Mouse (Mus musculus) lung, postnatal 36 days (tissue): ENCODE measurements around the gene Gm6367.
"Not testable (repeated sequence)": the region's sequence is repeated elsewhere in the genome, so short reads cannot be mapped to it uniquely, and the experiment has no call there.

ENCODE experiments used
- DNase-seq: peaks from one replicate; pipeline ENCODE4 v3.0.0; 2022; ENCODE audit warnings: mixed read lengths

The Gm6367 gene

DNA sequence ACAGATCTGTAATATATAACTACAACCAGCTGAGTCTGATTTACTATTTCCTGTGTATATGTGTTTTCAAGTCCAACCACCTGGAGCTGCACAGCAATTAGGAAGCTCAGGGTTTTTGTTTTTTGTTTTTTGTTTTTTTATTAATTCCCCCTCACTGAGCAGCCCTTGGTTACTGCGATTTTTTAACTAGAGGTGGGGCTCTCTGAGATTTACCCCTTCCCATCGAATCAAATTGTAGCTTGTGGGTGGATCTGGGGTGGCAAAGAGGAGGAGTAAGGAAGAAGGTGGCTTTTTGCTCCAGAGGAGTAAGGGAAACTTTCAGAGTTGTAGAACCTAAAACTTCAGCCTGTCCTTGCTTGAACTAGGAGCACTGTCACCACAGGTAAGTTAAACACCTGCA is at the start of gene Gm6367:
Gene Gm6367 (plus strand): TSS at position 301 of the 400 bp plus-strand sequence.
- DNase-seq: not testable (repeated sequence)
